Mouse (Mus musculus) embryo, embryonic 10.5 days (tissue): ENCODE measurements at regions not wholly inside any gene's neighbourhood (a gene's known extent, or its start where the extent isn't known, plus 50 kb on each side); places are given as distances from the start of the nearest gene placed in this dataset.

Experiments used
- DNase-seq: peaks from one replicate; pipeline ENCODE4 v3.0.0-alpha.2; 2015; ENCODE audit warnings: low spot score

GRCm38 (mm10) chr8:77774551-77775335 is 50.5 kb upstream of the Ednra start:
- no peak for DNase-seq

GRCm38 (mm10) chr8:77775526-77775925 is 51.3 kb upstream of the Ednra start:
- no peak for DNase-seq

GRCm38 (mm10) chr8:77777597-77777996 is 53.3 kb upstream of the Ednra start:
- no peak for DNase-seq

- no peak for DNase-seq
Observed at GRCm38 (mm10) chr8:77785676-77786255, 61.5 kb upstream of the Ednra start.

- DNase-seq = no peak
Observed at GRCm38 (mm10) chr8:77794911-77795310, 70.6 kb upstream of the Ednra start.

GRCm38 (mm10) chr8:77803147-77803903 is 79.1 kb upstream of the Ednra start:
- no peak for DNase-seq

GRCm38 (mm10) chr8:77804536-77804935 is 80.3 kb upstream of the Ednra start:
- no peak for DNase-seq

GRCm38 (mm10) chr8:77804956-77805355 is 80.7 kb upstream of the Ednra start:
- no peak for DNase-seq

GRCm38 (mm10) chr8:77805657-77806056 is 81.4 kb upstream of the Ednra start:
- no peak for DNase-seq

GRCm38 (mm10) chr8:77814796-77815647 is 90.8 kb upstream of the Ednra start:
- peak; percentile 66 for DNase-seq

GRCm38 (mm10) chr8:77815648-77815971 is 91.3 kb upstream of the Ednra start:
- no peak for DNase-seq

- DNase-seq = no peak
Observed at GRCm38 (mm10) chr8:77816217-77816616, 92.0 kb upstream of the Ednra start.

GRCm38 (mm10) chr8:77825786-77826185 is 101.5 kb upstream of the Ednra start:
- DNase-seq = no peak

- DNase-seq = no peak
Observed at GRCm38 (mm10) chr8:77826255-77826654, 102.0 kb upstream of the Ednra start.

- peak; percentile 33 for DNase-seq
Observed at GRCm38 (mm10) chr8:77828079-77828478, 103.8 kb upstream of the Ednra start.

GRCm38 (mm10) chr8:77829126-77829748 is 105.0 kb upstream of the Ednra start:
- peak; percentile 82 for DNase-seq

- peak; percentile 50 for DNase-seq
Observed at GRCm38 (mm10) chr8:77829764-77830163, 105.5 kb upstream of the Ednra start.

- no peak for DNase-seq
Observed at GRCm38 (mm10) chr8:77834283-77834682, 110.0 kb upstream of the Ednra start.

GRCm38 (mm10) chr8:77836902-77837489 is 112.7 kb upstream of the Ednra start:
- DNase-seq = no peak

GRCm38 (mm10) chr8:77842392-77843139 is 118.3 kb upstream of the Ednra start:
- peak; percentile 75 for DNase-seq

- no peak for DNase-seq
Observed at GRCm38 (mm10) chr8:77843229-77843628, 119.0 kb upstream of the Ednra start.
